Mouse (Mus musculus): ENCODE results near the gene Gm1673.

DNA sequence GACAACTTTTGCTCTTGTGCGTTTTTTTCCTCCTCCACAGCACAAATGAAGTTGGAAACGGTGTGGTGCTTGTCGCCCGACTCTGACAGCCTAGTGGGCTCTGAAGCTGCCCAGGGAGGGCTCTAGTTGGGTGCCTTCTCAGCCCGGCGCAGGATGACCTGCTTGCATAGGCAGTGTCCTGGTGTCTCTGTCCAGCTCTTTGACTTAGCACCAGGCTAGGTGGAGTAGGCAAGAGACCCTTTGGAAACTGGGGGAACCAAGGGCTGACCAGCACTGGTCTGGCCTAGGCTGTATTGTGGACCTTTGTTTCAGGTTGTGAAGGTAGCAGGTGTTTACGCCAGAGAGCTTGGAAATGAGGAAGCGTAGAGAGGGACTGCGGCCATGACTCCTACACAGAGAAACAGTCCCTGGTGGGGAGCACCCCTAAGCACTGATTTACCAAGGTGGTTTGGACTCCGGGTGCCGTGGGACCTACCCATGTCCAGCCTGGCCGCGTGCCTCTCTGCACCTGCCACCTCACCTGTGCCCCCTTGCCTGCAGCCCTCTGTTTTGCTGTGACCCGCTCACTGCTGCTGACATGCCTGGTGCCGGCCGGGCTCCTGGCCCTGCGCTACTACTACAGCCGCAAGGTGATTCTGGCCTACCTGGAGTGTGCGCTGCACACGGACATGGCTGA lies 14.7 kb downstream of the Gm1673 start:
- TF ChIP-seq CTCF (IDR thresholded peaks at IDR 0.05; ENCODE audit: low read depth, low read length) (no peak), POLR2A (IDR thresholded peaks at IDR 0.05; ENCODE audit: borderline replicate concordance, low read depth, low read length) (no peak)
